Mouse (Mus musculus): ENCODE results near the gene Phf20. TPM values are rescaled to one million over a fixed set of nuclear protein-coding genes. Genes with fewer than 3 reads are reported as not detected.

The Phf20 gene
- polyA plus RNA-seq, 1 experiment: 10.9 TPM

DNA sequence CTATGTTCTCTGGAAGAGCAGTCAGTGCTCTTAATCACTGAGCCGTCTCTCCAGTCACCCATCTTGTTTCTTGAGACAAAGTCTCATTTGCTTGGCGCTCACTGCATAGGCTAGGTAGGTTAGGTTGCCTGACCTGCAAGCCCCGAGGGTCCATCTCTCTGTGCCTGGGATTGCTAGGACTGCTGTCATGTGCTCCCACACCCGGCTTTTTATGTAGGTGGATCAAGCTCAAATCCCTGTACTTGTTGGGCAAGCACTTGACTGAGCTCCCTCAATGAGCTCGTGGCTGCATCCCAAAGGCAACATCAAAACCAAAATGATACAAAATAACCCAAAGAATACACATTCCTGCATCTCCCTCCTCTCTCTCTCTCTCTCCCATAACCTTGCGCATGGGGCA, 125.3 kb downstream of the Phf20 start:
- H3K27ac ChIP-seq (ENCODE audit: insufficient read depth, low read length): no peak overlapping the region
- 86% methylated on average over 6 of the region's 6 CpGs for WGBS
- TF ChIP-seq CTCF (IDR thresholded peaks at IDR 0.05; ENCODE audit: extremely low read depth, insufficient read depth, insufficient read length, insufficient replicate concordance) (no peak), POLR2A (IDR thresholded peaks at IDR 0.05; ENCODE audit: low read depth, low read length) (no peak)
- H3K27me3 ChIP-seq (ENCODE audit: control insufficient read depth, insufficient read depth, low read length): no peaks in the 10 kb centered on the region
- peaks cover 2% of the 10 kb centered on the region; the same call in 1 of the 2 replicates for H3K36me3 ChIP-seq (ENCODE audit: control insufficient read depth, insufficient read depth, low read length)
- H3K4me3 ChIP-seq (ENCODE audit: extremely low read depth, insufficient read depth, insufficient read length): no peak overlapping the region
- peaks cover 1% of the 10 kb centered on the region; the same call in 1 of the 2 replicates for H3K4me1 ChIP-seq (ENCODE audit: control insufficient read depth, insufficient read depth, insufficient read length)
- DNase-seq (ENCODE audit: low read depth in 1 of 2, low spot score in 2 of 2): no peak

- no peak for DNase-seq (ENCODE audit: low read depth in 1 of 2, low spot score in 2 of 2)
- H3K4me1 ChIP-seq (ENCODE audit: control insufficient read depth, insufficient read depth, insufficient read length): peaks cover 1% of the 10 kb centered on the region; the same call in 1 of the 2 replicates
These were observed 127.9 kb downstream of the Phf20 start for GRCm38 (mm10) chr2:156324116-156324588.

GRCm38 (mm10) chr2:156324681-156325080, 128.4 kb downstream of the Phf20 start:
- Histone ChIP-seq H3K27ac (ENCODE audit: insufficient read depth, low read length) (peak overlapping the region; percentile 55; the same call in 1 of the 2 replicates), H3K27me3 (ENCODE audit: control insufficient read depth, insufficient read depth, low read length) (no peaks in the 10 kb centered on the region), H3K4me3 (ENCODE audit: extremely low read depth, insufficient read depth, insufficient read length) (no peak overlapping the region), H3K36me3 (ENCODE audit: control insufficient read depth, insufficient read depth, low read length) (peaks cover 2% of the 10 kb centered on the region; the same call in 1 of the 2 replicates), H3K4me1 (ENCODE audit: control insufficient read depth, insufficient read depth, insufficient read length) (peaks cover 1% of the 10 kb centered on the region; the same call in 1 of the 2 replicates)
- TF ChIP-seq CTCF (IDR thresholded peaks at IDR 0.05; ENCODE audit: extremely low read depth, insufficient read depth, insufficient read length, insufficient replicate concordance) (no peak), POLR2A (IDR thresholded peaks at IDR 0.05; ENCODE audit: low read depth, low read length) (no peak)
- 27% methylated on average over 5 of the region's 5 CpGs for WGBS
- DNase-seq (ENCODE audit: low read depth in 1 of 2, low spot score in 2 of 2): no peak

More at GRCm38 (mm10) chr2:156324116-156324588, 127.9 kb downstream of the Phf20 start:
- TF ChIP-seq CTCF (IDR thresholded peaks at IDR 0.05; ENCODE audit: extremely low read depth, insufficient read depth, insufficient read length, insufficient replicate concordance): no peak
- no peak for TF ChIP-seq POLR2A (IDR thresholded peaks at IDR 0.05; ENCODE audit: low read depth, low read length)
- Histone ChIP-seq H3K36me3 (ENCODE audit: control insufficient read depth, insufficient read depth, low read length) (peaks cover 2% of the 10 kb centered on the region; the same call in 1 of the 2 replicates), H3K4me3 (ENCODE audit: extremely low read depth, insufficient read depth, insufficient read length) (no peak overlapping the region), H3K27me3 (ENCODE audit: control insufficient read depth, insufficient read depth, low read length) (no peaks in the 10 kb centered on the region), H3K27ac (ENCODE audit: insufficient read depth, low read length) (peak overlapping the region; percentile 41; the same call in 1 of the 2 replicates)
- 33% methylated on average over 6 of the region's 6 CpGs for WGBS

DNA sequence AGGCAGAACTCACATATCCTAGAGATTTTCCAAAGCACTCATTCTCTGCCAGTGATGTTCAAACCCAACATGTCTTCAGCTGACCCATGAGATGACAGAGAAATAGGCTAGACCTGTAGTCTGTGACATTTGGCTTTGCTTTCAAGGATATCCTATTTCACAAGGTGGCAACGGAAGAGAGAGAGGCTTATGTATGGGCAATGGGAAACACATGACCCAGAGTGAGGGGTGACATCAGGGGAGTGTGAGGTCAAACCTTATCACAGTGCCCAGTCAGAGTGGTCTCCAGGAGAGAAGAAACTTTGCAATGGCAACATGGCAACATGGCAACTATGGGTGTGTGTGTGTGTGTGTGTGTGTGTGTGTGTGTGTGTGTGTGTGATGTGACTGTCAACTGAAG, 134.4 kb downstream of the Phf20 start:
- Histone ChIP-seq H3K27me3 (ENCODE audit: control insufficient read depth, insufficient read depth, low read length) (no peaks in the 10 kb centered on the region), H3K4me1 (ENCODE audit: control insufficient read depth, insufficient read depth, insufficient read length) (no peaks in the 10 kb centered on the region), H3K36me3 (ENCODE audit: control insufficient read depth, insufficient read depth, low read length) (no peaks in the 10 kb centered on the region; the same call in 1 of the 2 replicates), H3K27ac (ENCODE audit: insufficient read depth, low read length) (no peak overlapping the region), H3K4me3 (ENCODE audit: extremely low read depth, insufficient read depth, insufficient read length) (no peak overlapping the region)
- no peak for TF ChIP-seq POLR2A (IDR thresholded peaks at IDR 0.05; ENCODE audit: low read depth, low read length)
- TF ChIP-seq CTCF (IDR thresholded peaks at IDR 0.05; ENCODE audit: extremely low read depth, insufficient read depth, insufficient read length, insufficient replicate concordance): no peak
- DNase-seq (ENCODE audit: low read depth in 1 of 2, low spot score in 2 of 2): no peak
- WGBS: 89% methylated on average over 1 of the region's 1 CpGs

DNA sequence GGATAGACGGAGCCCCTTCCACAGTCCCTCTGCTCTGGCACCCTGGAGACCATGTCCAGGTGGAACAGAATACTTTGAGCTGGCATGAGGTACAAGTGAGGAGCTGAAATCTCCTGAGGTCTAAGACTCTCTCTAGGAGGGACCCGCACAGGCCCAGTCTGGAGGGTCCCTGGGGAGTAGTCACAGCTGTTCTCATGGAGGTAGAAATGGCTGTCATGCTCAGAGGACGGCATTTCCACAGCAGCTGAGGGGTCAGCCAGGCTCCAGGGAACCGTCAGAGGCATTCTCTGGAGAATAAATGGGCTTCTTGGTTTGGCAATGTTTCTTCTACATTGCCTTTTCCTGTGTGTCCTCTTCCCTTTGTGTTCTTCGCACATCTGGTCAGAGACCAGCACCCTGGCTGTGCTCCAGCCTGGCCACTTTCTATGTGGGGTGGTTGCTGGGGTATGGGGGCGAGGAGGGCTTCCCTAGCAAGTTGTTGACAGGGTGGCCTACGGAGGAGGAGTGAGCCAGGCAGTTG, 135.2 kb downstream of the Phf20 start:
- whole genome bisulfite sequencing: 55% methylated on average over 7 of the region's 7 CpGs
- no peak overlapping the region for H3K27ac ChIP-seq (ENCODE audit: insufficient read depth, low read length)
- no peaks in the 10 kb centered on the region for H3K4me1 ChIP-seq (ENCODE audit: control insufficient read depth, insufficient read depth, insufficient read length)
- no peaks in the 10 kb centered on the region for H3K27me3 ChIP-seq (ENCODE audit: control insufficient read depth, insufficient read depth, low read length)
- H3K4me3 ChIP-seq (ENCODE audit: extremely low read depth, insufficient read depth, insufficient read length): no peak overlapping the region
- H3K36me3 ChIP-seq (ENCODE audit: control insufficient read depth, insufficient read depth, low read length): no peaks in the 10 kb centered on the region; the same call in 1 of the 2 replicates
- TF ChIP-seq POLR2A (IDR thresholded peaks at IDR 0.05; ENCODE audit: low read depth, low read length): no peak
- no peak for DNase-seq (ENCODE audit: low read depth in 1 of 2, low spot score in 2 of 2)

GRCm38 (mm10) chr2:156340078-156340477, 143.8 kb downstream of the Phf20 start:
- Histone ChIP-seq H3K27ac (ENCODE audit: insufficient read depth, low read length) (no peak overlapping the region), H3K4me3 (ENCODE audit: extremely low read depth, insufficient read depth, insufficient read length) (no peak overlapping the region), H3K36me3 (ENCODE audit: control insufficient read depth, insufficient read depth, low read length) (no peaks in the 10 kb centered on the region; the same call in none of the 2 replicates), H3K4me1 (ENCODE audit: control insufficient read depth, insufficient read depth, insufficient read length) (no peaks in the 10 kb centered on the region), H3K27me3 (ENCODE audit: control insufficient read depth, insufficient read depth, low read length) (no peaks in the 10 kb centered on the region)
- TF ChIP-seq CTCF (IDR thresholded peaks at IDR 0.05; ENCODE audit: extremely low read depth, insufficient read depth, insufficient read length, insufficient replicate concordance) (no peak), POLR2A (IDR thresholded peaks at IDR 0.05; ENCODE audit: low read depth, low read length) (no peak)
- no peak for DNase-seq (ENCODE audit: low read depth in 1 of 2, low spot score in 2 of 2)
- WGBS: 87% methylated on average over 4 of the region's 4 CpGs

Measured in spleen, adult 2 months (tissue).